Mouse (Mus musculus): ENCODE data around the gene Ak2.
A peak's percentile ranks its signal among the peaks of the same experiment; 100 is the strongest.

Gene Ak2

DNA sequence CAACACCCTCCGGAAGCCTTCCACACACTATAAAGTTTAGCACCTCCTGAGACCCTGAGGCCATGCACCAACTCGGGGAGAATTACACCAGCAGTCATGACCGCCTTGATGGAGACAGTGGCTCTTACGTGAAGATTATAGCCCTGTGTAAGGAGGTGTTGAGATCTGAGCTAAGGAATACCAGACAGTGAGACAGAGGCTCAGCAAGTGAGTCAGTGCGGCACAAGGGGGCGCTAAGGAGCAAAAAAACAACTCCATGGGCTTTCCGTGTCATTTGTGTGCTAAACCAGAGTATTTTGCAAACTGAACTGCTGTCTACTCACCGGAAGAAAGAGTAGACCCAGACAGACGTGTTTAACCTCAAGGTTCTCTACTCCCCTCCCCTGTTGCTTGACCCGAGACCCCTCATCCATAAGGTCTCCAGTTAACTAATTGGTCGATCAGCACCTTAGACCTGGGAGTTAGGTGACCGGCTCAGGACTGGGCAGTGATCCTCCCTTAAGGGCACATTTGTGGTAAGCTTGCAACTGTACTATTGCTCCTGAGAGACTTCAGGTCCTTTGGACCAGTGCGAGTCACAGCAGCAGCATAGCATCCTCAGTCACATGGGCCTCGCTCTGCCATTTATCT is 20.6 kb upstream of the Ak2 start:
- DNase-seq (ENCODE audit: low read depth, low spot score), result peak; percentile 84

DNA sequence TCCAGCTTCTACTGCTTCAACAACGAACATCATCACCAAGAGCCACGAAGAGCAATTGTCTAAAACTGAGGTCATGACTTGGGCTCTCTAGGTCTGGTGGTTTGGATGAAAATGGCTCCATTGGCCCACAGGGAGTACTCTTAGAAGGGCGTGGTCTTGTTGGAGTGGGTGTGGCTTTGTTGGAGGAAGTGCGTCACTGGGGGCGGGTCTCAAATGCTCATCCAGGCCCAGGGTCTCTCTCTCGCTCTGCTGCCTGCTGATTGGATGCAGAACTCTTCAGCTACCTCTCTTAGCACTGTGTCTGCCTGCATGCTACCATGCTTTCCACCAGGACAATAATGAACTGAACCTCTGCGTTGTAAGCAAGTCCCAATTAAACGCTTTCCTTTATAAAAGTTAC is 17.1 kb upstream of the Ak2 start:
- peak; percentile 92 for DNase-seq (ENCODE audit: low read depth, low spot score)

DNA sequence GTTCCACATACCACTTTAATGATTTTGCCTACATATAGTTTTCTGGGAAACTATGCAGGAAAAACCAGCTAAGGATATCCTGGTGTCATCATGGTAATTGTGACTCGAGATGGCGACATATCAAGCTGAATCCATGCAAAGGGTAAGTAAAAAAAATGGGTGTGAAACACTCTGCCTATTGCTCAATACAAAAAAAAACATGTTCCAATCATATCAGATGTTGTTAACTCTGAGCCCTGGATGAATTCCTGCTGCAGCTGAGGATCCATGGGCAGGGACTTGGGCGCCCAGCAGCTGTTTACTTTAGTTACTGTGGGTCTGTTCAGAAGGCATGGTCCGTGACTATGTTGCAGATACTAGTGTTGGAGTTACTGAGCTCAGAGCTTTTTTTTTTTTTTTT is 15.2 kb upstream of the Ak2 start:
- no peak for DNase-seq (ENCODE audit: low read depth, low spot score)

DNA sequence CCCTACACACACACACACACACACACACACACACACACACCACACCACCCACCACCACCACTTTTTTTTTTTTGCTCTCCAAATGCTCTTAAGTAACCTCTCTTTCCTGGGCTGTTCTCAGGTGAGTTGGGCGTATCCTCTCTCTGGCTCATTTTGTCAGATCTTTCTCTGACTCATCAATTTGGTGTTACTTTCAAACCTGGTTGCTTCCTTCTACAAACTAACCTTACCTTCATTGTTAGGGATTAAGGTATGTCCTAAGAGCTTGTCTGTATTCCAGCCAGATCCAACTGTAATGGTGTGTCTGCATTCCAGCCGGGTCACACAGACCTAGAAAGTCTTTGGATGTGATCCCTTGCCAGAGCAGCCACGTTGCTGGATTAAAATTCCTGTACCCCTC is 14.5 kb upstream of the Ak2 start:
- DNase-seq (ENCODE audit: low read depth, low spot score), result no peak

DNA sequence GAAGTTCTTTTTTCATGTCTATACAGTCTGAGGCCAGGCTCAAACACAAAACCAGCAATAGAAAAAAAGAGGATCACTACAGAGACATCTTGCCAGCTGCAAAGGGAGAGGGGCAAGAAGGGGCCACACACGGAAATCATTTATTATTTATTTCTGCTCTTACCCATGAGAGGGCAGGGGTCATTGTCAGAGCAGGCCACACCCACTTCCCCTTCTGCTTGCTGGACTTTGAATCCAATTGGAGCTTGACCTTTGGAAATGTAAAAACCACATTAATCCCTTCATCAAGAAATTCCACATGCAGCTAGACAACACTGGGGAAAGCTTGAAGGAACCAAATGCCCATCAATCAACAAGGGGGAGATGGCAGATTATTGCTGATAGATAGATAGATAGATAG is 13.1 kb upstream of the Ak2 start:
- no peak for DNase-seq (ENCODE audit: low read depth, low spot score)

DNA sequence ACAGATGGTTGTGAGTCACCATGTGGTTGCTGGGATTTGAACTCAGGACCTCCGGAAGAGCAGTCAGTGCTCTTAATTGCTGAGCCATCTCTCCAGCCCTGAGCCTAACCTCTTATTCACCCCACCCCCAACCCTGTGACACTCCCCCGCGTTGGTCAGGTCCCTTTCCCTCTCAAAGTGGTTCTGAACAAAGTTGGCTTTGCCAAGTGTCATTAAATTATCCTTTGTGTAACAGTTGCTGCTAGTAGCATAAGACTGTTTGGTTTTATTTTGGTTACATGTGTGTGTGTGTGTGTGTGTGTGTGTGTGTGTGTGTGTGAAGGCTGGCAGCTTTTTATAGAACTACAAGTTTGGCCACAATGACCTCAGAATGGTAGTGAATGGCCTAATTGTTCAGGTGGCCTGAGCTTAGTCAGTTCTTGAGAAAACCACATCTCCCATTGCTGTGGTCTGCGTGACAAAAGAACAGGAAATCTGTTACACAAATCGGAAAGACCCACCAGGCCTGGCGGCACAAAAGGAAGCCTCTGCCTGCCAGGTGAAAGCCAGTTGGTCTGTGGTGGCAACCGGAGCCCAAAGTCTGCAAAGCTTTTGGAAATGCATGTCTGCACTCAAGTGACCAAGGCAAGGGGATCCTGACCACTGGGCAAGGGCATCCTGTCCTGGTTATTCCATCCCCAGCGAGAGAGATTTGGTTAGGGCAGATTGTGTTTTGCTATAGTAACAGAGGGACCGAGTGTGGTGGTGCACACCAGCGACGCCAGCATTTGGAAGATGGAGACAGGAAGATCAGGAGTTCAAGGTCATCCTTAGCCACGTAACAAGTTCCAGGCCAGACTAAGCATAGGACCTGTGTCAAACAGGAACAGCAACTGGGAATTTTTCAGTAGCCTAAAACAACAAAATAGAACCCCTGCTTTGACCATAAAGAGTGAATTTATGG is 10.6 kb upstream of the Ak2 start:
- peak; percentile 80 for DNase-seq (ENCODE audit: low read depth, low spot score)

DNA sequence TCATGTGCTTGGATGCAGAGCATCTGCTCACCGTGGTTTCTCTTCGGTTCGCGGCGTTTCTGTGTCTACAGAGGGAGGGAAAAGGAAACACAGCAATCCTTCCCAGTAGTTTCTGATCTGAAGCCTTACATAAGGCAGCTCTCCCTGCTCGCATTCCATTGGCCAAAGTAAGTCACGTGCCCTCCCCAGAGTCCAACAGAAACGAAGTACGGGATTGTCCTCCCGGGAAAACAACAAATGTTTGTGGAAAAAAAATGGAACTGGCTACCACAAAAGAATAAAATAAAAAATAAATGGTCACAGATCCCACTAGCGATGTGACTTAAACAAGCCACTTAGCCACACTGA is 10.0 kb upstream of the Ak2 start:
- peak; percentile 73 for DNase-seq (ENCODE audit: low read depth, low spot score)

DNA sequence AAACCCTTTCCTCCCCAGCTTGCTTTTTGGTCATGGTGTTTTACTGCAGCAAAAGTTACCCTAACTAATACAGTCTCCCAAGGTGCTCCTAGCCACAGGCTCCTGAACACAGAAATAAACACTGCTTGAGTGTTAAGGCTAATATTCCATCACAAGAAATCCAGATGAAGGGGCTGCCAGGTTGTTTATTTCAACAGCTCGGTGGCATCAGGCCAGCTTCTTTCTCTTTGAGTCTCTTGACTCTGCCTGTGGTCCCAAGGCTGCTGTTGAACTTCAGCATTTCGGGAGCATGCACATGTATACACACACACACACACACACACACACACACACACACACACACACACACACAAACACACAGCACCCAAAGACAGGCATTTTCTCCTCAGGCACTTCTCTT is 8.6 kb upstream of the Ak2 start:
- DNase-seq (ENCODE audit: low read depth, low spot score), result no peak

DNA sequence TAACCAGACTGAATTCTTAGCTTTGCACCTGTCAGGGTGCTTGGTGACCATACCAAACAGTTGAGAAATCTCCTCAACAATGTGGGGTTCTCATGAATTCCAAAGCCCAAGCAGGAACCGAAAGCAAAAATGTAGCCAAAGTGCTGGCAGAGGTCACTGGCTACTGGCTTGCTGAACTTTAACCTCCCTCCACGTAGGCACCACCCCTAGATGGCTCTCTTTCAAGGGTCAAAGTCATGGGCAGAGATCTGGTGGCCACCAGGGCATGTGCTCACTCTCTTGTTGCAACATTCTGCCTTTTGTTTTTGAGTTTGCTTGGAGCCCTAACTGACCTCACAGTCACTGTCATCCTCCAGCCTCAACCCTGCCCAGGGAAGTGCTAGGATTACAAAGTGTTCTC is 8.1 kb upstream of the Ak2 start:
- DNase-seq (ENCODE audit: low read depth, low spot score), result no peak

DNA sequence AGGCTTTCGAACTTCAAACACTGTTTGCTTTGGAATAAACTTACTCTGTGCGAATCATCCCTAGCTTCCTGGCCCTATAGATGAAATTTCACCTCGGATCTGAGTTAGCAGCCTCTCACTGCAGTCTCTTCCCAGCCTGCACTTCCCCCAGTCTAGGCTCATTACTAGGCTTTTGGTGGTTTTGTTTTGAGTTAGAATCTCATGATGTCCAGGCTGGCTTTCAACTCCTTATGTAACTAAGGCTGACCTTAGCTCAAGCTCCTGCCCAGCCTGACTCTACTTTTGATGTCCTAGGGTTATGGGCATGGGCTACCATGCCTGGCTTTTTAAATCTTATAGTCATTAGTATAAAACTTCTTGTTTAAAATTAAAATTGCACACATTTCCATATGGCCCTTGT is 7.2 kb upstream of the Ak2 start:
- DNase-seq (ENCODE audit: low read depth, low spot score), result no peak

DNA sequence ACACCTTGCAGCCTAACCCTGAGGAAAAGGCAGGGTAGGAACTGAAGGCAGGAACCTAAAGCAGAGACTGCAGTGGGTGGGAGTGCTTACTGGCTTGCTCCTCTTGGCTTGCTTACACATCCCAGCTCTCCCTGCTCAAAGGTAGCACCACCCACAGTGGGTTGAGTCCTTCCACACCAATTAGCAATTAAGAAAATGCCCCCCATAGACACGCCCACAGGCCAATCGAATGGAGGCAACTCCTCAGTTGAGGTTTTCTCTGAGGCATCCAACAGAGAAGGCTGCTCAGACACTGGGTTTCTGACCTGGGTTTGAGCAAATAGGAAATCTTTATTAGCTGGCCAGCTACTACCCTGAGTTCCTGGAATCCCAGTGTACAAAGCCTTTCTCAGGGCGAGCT is 2.8 kb upstream of the Ak2 start:
- DNase-seq (ENCODE audit: low read depth, low spot score), result peak; percentile 88

DNA sequence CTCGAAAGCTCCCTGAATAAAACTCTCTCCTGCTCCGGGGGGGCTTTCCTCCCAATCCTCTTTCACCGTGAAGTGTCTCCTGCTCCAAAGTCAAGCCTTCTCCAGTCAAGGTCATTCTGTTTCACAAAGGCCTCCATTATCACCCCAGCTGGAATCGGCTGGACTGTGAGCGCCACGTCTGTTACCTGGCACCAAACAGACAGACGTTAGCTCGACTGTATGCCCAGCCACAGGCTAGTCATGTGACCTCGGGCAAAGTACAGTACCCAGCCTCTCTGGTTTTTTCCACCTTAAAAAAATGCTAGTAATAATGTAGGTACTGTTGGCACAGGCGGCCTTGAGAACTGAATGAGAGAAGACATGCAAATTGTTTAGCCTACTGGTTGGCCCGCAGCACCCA is 2.1 kb upstream of the Ak2 start:
- no peak for DNase-seq (ENCODE audit: low read depth, low spot score)

DNA sequence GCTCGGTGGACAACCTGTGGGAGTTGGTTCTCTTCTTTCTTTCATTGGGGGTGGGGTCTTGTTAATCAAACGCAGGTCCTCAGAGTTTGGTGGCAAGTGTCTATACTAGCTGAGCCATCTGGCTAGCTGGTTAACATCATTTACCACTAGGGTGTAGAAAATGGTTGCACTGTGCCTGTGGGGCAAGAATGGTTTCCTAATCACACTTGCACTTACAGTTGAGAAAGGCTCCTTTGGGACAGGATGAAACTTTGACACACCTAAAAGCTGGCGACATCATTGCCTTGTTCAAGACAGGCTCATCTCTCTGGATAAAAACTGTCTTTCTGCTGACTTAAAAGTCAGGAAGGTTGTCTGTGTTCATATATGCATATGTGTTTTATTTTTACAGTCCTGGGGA is 418 bp downstream of the Ak2 start:
- DNase-seq (ENCODE audit: low read depth, low spot score), result no peak

DNA sequence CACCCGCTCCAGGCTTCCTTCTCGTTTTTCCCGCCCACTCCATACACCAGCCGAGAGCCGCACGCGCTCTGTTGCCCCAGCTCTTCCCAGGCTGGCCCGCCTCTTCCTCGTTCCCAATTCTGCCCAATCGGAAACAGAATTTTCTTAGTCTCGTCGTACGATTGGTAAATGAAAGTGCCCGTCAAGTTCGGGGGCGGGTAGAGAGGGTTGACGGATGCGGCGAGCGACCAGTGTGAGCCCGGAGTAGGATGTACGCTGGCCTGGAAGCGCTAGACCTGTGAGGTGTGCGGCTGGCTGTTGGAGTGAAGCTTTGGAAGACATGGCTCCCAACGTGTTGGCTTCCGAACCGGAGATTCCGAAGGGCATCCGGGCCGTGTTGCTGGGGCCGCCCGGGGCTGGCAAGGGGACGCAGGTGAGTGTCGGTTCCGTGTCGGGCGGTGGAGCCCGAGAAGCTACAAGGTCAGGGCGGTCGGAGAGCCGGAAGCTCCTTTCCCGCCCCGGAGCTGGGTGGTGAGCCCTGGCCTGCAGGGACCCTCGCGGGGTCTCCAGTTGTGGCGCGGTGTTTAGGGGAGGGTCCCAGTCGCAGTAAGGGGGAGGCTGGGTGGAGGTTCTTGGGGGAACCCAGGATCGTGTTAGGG is 1.4 kb downstream of the Ak2 start:
- DNase-seq (ENCODE audit: low read depth, low spot score), result peak; percentile 98

DNA sequence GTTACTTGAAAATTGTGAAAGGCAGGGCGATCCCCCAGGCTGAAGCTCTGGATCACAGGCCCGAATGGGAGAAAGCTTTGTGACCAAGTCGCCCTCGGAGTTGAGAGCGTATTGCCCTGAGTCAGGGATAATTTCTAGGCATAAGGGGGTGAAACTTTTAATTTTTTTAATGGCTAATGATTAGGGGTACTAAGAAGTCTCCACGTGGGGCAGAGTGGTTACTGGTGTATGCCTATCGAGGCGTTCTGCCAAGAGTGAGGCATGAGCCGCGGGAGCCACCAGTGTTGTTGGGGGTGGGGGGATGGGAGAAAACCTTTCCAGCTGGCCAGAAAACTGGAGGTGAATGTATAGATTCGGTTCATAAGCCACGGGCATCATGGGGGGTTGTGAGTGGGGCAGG is 1.9 kb downstream of the Ak2 start:
- no peak for DNase-seq (ENCODE audit: low read depth, low spot score)

DNA sequence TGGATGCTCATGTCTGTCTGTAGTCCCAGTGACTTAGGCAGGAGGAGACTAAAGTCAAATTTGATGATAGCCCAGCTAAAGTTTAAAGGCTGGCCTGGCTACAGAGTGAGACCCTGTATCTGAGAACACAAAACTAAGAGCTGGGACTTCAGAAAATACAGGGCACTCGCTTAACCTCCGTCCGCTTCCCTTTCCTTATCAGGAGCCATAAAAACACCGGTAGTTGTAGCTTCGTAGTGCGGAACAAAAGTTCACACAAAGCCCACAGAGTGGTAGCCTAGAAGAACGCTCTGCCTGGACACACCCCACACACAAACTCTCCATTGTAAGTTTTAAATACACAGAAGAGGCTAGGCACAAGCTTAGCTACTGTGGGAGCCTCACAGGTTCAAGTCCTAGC is 3.5 kb downstream of the Ak2 start:
- no peak for DNase-seq (ENCODE audit: low read depth, low spot score)

DNA sequence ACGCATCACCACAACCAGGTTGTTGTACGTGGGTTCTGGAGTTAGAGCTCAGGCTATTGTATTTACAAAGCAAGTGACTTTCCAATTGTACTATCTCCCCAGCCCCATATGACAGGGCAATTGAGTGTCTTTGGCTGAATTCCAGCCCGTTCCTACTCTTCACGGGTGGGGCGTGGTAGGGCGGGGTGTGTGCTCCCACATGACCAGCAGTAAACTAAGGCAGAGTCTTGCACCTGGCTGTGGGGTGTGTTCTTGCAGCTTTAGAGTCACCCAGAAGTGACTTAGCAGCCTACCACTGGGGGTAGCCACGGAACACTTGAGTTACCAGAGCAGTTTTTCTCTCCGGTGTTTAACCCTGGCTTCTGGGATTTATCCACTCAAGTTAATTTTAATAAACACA is 5.5 kb downstream of the Ak2 start:
- DNase-seq (ENCODE audit: low read depth, low spot score), result peak; percentile 77

DNA sequence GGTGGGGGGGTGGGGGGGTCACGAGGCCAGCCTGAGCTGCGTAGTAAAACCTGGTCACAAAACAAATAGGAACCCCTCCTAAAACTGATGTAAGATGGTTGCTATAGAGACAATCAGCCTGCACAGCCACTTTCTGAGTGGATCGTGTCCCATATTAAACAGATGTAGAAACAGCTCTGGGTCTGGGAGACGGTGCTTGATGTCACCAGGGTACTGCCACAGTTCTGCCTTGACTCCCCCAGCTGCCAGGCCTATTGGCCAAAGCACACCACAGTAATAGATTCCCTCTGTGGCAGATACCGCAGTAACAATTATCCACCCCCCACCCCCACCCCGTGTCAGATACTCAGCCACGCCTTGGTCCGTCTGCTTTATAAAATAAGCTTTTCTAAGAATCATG is 6.6 kb downstream of the Ak2 start:
- DNase-seq (ENCODE audit: low read depth, low spot score), result no peak

DNA sequence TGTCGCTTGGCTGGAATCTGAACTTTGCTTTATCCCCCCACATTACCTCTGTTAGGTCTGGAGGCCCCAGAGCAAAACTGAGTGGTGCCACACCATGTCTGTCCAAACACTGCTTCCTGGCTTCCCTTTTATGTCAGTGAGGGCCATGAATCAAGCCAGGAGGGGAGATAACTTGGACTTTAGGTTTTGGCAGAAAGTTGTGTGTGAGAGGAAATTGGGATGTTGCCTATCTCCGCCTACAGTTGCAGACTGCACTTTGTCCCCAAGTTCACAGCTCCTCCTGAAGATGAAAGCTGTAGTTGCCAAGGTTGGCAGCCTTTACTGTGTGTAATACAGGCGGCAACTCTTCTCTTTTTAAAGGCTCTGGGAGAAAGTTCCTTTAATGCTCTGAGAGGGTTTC is 9.0 kb downstream of the Ak2 start:
- no peak for DNase-seq (ENCODE audit: low read depth, low spot score)

DNA sequence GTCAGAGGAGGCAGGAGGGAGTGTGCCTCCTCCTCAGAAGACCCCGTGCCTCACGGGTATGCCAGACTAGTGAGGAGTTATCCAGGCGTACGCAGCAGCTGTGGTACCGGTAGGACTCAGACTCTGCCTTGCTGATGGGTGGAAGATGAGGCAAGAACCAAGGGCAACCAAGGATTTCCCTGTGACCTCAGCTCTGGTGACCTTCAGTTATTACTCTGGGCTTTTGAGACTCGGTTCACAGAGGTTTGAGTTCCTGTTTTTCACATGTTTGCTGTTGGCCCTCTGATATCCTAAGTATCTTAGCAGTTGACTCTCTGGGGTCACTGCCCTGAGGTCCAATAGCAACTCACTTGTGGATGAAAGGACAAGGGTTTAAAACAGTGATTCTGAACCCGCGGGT is 12.0 kb downstream of the Ak2 start:
- no peak for DNase-seq (ENCODE audit: low read depth, low spot score)

DNA sequence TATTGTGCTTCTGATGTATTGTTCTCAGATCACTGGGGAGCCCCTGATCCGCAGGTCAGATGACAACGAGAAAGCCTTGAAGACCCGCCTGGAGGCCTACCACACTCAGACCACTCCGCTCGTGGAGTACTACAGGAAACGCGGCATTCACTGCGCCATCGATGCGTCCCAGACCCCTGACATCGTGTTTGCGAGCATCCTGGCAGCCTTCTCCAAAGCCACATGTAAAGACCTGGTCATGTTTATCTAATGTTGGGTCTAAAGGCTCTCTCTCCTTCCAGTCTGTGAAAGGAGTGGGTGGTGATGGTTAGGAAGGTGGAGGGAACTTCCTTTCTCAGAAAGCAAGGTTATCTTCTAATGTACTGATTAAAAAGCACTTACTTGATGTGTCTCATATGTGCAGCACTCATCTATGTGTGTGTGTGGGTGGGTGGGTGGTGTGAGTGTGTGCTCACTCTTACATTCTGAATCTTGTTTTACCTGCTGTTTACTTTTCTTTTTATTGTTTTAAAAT is 16.3 kb downstream of the Ak2 start:
- DNase-seq (ENCODE audit: low read depth, low spot score), result no peak

DNA sequence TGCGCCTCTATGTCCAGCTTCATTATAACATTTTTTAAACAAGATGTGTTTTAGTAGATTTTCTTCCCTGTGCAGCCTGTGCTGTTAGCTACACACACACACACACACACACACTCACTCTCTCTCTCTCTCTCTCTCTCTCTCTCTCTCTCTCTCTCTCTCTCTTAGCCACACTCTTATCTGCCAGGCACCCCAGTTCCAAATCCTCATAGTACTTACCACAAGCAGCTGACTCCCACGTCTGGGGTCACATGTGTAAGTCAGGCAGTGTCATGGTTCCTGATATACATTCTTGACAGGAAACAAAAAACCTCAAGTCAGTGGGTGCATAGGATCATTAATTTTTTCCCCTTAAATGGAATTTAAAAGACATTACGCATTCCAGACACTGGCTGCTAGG is 16.9 kb downstream of the Ak2 start:
- DNase-seq (ENCODE audit: low read depth, low spot score), result no peak

DNA sequence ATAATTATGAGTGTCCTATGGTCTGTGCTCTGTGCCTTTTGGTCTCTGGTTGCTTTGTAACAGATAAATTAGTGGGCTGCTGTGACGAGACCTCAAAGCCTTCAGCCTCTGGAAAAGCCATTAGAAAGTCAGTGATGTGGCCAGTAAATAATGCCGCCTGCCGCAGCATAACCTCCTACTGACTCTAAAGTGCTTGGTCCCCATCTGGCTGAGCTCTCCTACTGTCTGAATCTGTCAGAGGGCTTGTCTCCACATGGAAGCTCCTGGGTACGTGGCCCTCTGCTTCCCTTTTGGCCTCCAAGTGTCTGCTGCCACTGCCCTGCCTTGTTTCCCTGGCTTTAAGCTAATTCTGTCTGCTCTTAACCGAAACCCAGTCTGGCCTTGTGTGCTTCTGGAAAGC is 17.8 kb downstream of the Ak2 start:
- DNase-seq (ENCODE audit: low read depth, low spot score), result no peak
